In genomic region chr11:100722493-100723028, GRCm38 (mm10) we compare ENCODE assay signal across 11 mouse cellular contexts. TPM values are rescaled to one million over a fixed set of nuclear protein-coding genes. Genes with fewer than 3 reads are reported as not detected.
DNase-seq lines count a peak whose midpoint lies in the region; ATAC-seq and TF ChIP-seq lines count a peak whose summit lies in the region.
"Had no signal": no experiment of that assay in that cellular context is flagged by ENCODE, and none has a peak within 500 bp of the region (broad histone marks: within the 10 kb centered on the region; RNA-seq: fewer than 3 reads in every experiment).

No protein-coding gene starts in this region.

- TF ChIP-seq CTCF in liver, postnatal 0 days (IDR thresholded peaks at IDR 0.05; ENCODE audit: low read depth) = no peak

- H3K9ac ChIP-seq in intestine, embryonic 16.5 days (ENCODE audit: low read depth, low read length) = no peak overlapping the region; the same call in 1 of the 2 replicates
- H3K9ac ChIP-seq in liver, postnatal 0 days (replicated peaks) = no peak overlapping the region; the same call in 1 of the 2 replicates

- H3K9me3 ChIP-seq in heart, embryonic 10.5 days = no peaks in the 10 kb centered on the region
- H3K9me3 ChIP-seq in megakaryocyte, embryonic 14.5 days = no peaks in the 10 kb centered on the region
- H3K9me3 ChIP-seq in intestine, embryonic 16.5 days (ENCODE audit: control insufficient read depth, low read length) = no peaks in the 10 kb centered on the region
- H3K9me3 ChIP-seq in liver, postnatal 0 days (ENCODE audit: low read length) = no peaks in the 10 kb centered on the region

- no peak for TF ChIP-seq EP300 in liver, postnatal 0 days (IDR thresholded peaks at IDR 0.05; ENCODE audit: low read depth)

- H3K4me3 ChIP-seq in heart, embryonic 10.5 days = 0 out of 2 replicates have a peak overlapping the region, but pooled peaks have one; percentile 12
- H3K4me3 ChIP-seq in megakaryocyte, embryonic 14.5 days (replicated peaks) = peak overlapping the region; percentile 79
- no peak overlapping the region for H3K4me3 ChIP-seq in intestine, embryonic 16.5 days (ENCODE audit: low read length)
- no peak overlapping the region for H3K4me3 ChIP-seq in liver, postnatal 0 days (ENCODE audit: low read depth, low read length)

- intact Hi-C loops in left cerebral cortex, postnatal 36 days (cut with DNase I) = no loop called here

- 41% methylated on average over 2 of the region's 2 CpGs for WGBS in heart, embryonic 10.5 days
- WGBS in intestine, embryonic 16.5 days = 33% methylated on average over 2 of the region's 2 CpGs
- 37% methylated on average over 2 of the region's 2 CpGs for WGBS in liver, postnatal 0 days (ENCODE audit: insufficient replicate concordance)

- H3K27me3 ChIP-seq in heart, embryonic 10.5 days (ENCODE audit: insufficient read depth, poor library complexity, severe bottlenecking) = no peaks in the 10 kb centered on the region
- no peaks in the 10 kb centered on the region for H3K27me3 ChIP-seq in megakaryocyte, embryonic 14.5 days (replicated peaks)
- H3K27me3 ChIP-seq in intestine, embryonic 16.5 days (replicated peaks; ENCODE audit: control insufficient read depth, insufficient read depth, low read length) = no peaks in the 10 kb centered on the region
- H3K27me3 ChIP-seq in liver, postnatal 0 days (ENCODE audit: insufficient read depth, low read length) = no peaks in the 10 kb centered on the region

- DNase-seq in heart, embryonic 10.5 days (ENCODE audit: low spot score) = no peak
- DNase-seq in heart, postnatal 4 days = no peak
- no peak for DNase-seq in liver, postnatal 0 days
- no peak for DNase-seq in cerebellum, adult 18-20 months
- no peak for DNase-seq in left cerebral cortex, postnatal 36 days (ENCODE audit: low spot score in 2 of 2)

- H3K36me3 ChIP-seq in heart, embryonic 10.5 days = peaks cover 25% of the 10 kb centered on the region
- peaks cover 60% of the 10 kb centered on the region for H3K36me3 ChIP-seq in megakaryocyte, embryonic 14.5 days (replicated peaks; ENCODE audit: low read length)
- peaks cover 3% of the 10 kb centered on the region for H3K36me3 ChIP-seq in intestine, embryonic 16.5 days (ENCODE audit: control insufficient read depth, insufficient read depth, low read length)
- H3K36me3 ChIP-seq in liver, postnatal 0 days (replicated peaks; ENCODE audit: insufficient read depth, low read length) = peaks cover 22% of the 10 kb centered on the region

- ATAC-seq in megakaryocyte, adult 5-6 weeks (ENCODE audit: poor library complexity, severe bottlenecking) = no peak
- peak; percentile 70 for ATAC-seq in intestine, embryonic 16.5 days
- no peak for ATAC-seq in liver, postnatal 0 days
- ATAC-seq: midbrain, embryonic 16.5 days had no signal

- H3K4me1 ChIP-seq in heart, embryonic 10.5 days = peaks cover 53% of the 10 kb centered on the region
- H3K4me1 ChIP-seq in megakaryocyte, embryonic 14.5 days = peaks cover 94% of the 10 kb centered on the region
- peaks cover 46% of the 10 kb centered on the region for H3K4me1 ChIP-seq in intestine, embryonic 16.5 days (ENCODE audit: control insufficient read depth, insufficient read depth, low read length)
- peaks cover 59% of the 10 kb centered on the region for H3K4me1 ChIP-seq in liver, postnatal 0 days (ENCODE audit: insufficient read depth)

- peak overlapping the region; percentile 56 for H3K27ac ChIP-seq in heart, embryonic 10.5 days
- H3K27ac ChIP-seq in intestine, embryonic 16.5 days (ENCODE audit: low read length) = peak overlapping the region; percentile 71
- H3K27ac ChIP-seq in liver, postnatal 0 days (ENCODE audit: low read depth) = peak overlapping the region; percentile 64

- H3K4me2 ChIP-seq in intestine, embryonic 16.5 days (ENCODE audit: low read depth, low read length) = no peak overlapping the region
- peak overlapping the region; percentile 27 for H3K4me2 ChIP-seq in liver, postnatal 0 days (ENCODE audit: low read depth, low read length)

RNA-seq across cellular contexts. Expression of gene Hspb9, which starts 8.9 kb away (rescaled TPM):
- 0.19 and 0.34 TPM in 2 replicates for polyA plus RNA-seq in heart, embryonic 10.5 days (2016; fragmentation: Nextera tagmentation; extraction: Ambion mirVana)
- total RNA-seq in heart, postnatal 4 days (2021) = not detected
- 0.54 TPM in 1 of 2 replicates, not detected in the other for polyA plus RNA-seq in megakaryocyte, embryonic 14.5 days (2012; ENCODE audit: insufficient read depth, low replicate concordance)
- total RNA-seq in megakaryocyte, adult 5-6 weeks (2015) = not detected in 2 replicates
- total RNA-seq in megakaryocyte, adult 5-6 weeks (2017) = 0.65 TPM in 1 of 2 replicates, not detected in the other
- polyA plus RNA-seq in intestine, embryonic 16.5 days (2015; fragmentation: Nextera tagmentation; extraction: Ambion mirVana) = 0.29 TPM in 1 of 2 replicates, not detected in the other
- polyA plus RNA-seq in liver, postnatal 0 days (2015; fragmentation: Nextera tagmentation; extraction: Ambion mirVana) = 0.35 and 0.40 TPM in 2 replicates
- total RNA-seq in left cerebral cortex, postnatal 36 days (2021) = not detected
- total RNA-seq: gastrocnemius, postnatal 4 days; left cerebral cortex, postnatal 10 days had no signal
- polyA plus RNA-seq: midbrain, embryonic 16.5 days had no signal

RNA-seq across cellular contexts. Expression of gene Kat2a, which starts 10.3 kb away (rescaled TPM):
- 52.0 and 59.8 TPM in 2 replicates for polyA plus RNA-seq in heart, embryonic 10.5 days (2016; fragmentation: Nextera tagmentation; extraction: Ambion mirVana)
- 10 to 100 TPM; 17.5 to 18.0 TPM for total RNA-seq in heart, postnatal 4 days (2021)
- polyA plus RNA-seq in megakaryocyte, embryonic 14.5 days (2012; ENCODE audit: insufficient read depth, low replicate concordance) = 30.5 and 34.7 TPM in 2 replicates
- total RNA-seq in megakaryocyte, adult 5-6 weeks (2015) = 11.0 and 11.5 TPM in 2 replicates
- 8.7 and 9.0 TPM in 2 replicates for total RNA-seq in megakaryocyte, adult 5-6 weeks (2017)
- 38.7 and 40.7 TPM in 2 replicates for polyA plus RNA-seq in intestine, embryonic 16.5 days (2015; fragmentation: Nextera tagmentation; extraction: Ambion mirVana)
- polyA plus RNA-seq in liver, postnatal 0 days (2015; fragmentation: Nextera tagmentation; extraction: Ambion mirVana) = 8.5 and 9.2 TPM in 2 replicates
- total RNA-seq in left cerebral cortex, postnatal 36 days (2021) = 10 to 100 TPM; 63.1 to 65.4 TPM

RNA-seq across cellular contexts. Expression of gene Rab5c, which starts 15.5 kb away (rescaled TPM):
- 13.7 and 13.9 TPM in 2 replicates for polyA plus RNA-seq in heart, embryonic 10.5 days (2016; fragmentation: Nextera tagmentation; extraction: Ambion mirVana)
- total RNA-seq in heart, postnatal 4 days (2021) = 10 to 100 TPM; 78.8 to 83.6 TPM
- polyA plus RNA-seq in megakaryocyte, embryonic 14.5 days (2012; ENCODE audit: insufficient read depth, low replicate concordance) = 502 and 744 TPM in 2 replicates
- 167 and 170 TPM in 2 replicates for total RNA-seq in megakaryocyte, adult 5-6 weeks (2015)
- 136 and 142 TPM in 2 replicates for total RNA-seq in megakaryocyte, adult 5-6 weeks (2017)
- polyA plus RNA-seq in intestine, embryonic 16.5 days (2015; fragmentation: Nextera tagmentation; extraction: Ambion mirVana) = 41.1 and 41.6 TPM in 2 replicates
- 16.6 and 17.0 TPM in 2 replicates for polyA plus RNA-seq in liver, postnatal 0 days (2015; fragmentation: Nextera tagmentation; extraction: Ambion mirVana)
- 100 to 1,000 TPM; 138 to 156 TPM for total RNA-seq in left cerebral cortex, postnatal 36 days (2021)

RNA-seq across cellular contexts. Expression of gene Dhx58, which starts 18.5 kb away (rescaled TPM):
- 1.1 and 2.4 TPM in 2 replicates for polyA plus RNA-seq in heart, embryonic 10.5 days (2016; fragmentation: Nextera tagmentation; extraction: Ambion mirVana)
- under 1 TPM; 0.62 to 0.83 TPM for total RNA-seq in heart, postnatal 4 days (2021)
- polyA plus RNA-seq in megakaryocyte, embryonic 14.5 days (2012; ENCODE audit: insufficient read depth, low replicate concordance) = 9.2 TPM in 1 of 2 replicates, not detected in the other
- total RNA-seq in megakaryocyte, adult 5-6 weeks (2015) = 23.7 and 24.9 TPM in 2 replicates
- 36.9 and 50.9 TPM in 2 replicates for total RNA-seq in megakaryocyte, adult 5-6 weeks (2017)
- 3.4 TPM in 2 replicates for polyA plus RNA-seq in intestine, embryonic 16.5 days (2015; fragmentation: Nextera tagmentation; extraction: Ambion mirVana)
- polyA plus RNA-seq in liver, postnatal 0 days (2015; fragmentation: Nextera tagmentation; extraction: Ambion mirVana) = 3.9 and 4.5 TPM in 2 replicates
- total RNA-seq in left cerebral cortex, postnatal 36 days (2021) = 1 to 10 TPM; 2.0 to 2.8 TPM

RNA-seq across cellular contexts. Expression of gene Zfp385c, which starts 30.3 kb away (rescaled TPM):
- polyA plus RNA-seq in heart, embryonic 10.5 days (2016; fragmentation: Nextera tagmentation; extraction: Ambion mirVana) = 0.23 and 0.27 TPM in 2 replicates
- total RNA-seq in heart, postnatal 4 days (2021) = under 1 TPM; 0.56 to 0.60 TPM
- 0.39 TPM in 1 of 2 replicates, not detected in the other for polyA plus RNA-seq in megakaryocyte, embryonic 14.5 days (2012; ENCODE audit: insufficient read depth, low replicate concordance)
- not detected in 2 replicates for total RNA-seq in megakaryocyte, adult 5-6 weeks (2015)
- total RNA-seq in megakaryocyte, adult 5-6 weeks (2017) = not detected in 2 replicates
- polyA plus RNA-seq in intestine, embryonic 16.5 days (2015; fragmentation: Nextera tagmentation; extraction: Ambion mirVana) = 0.20 and 0.31 TPM in 2 replicates
- polyA plus RNA-seq in liver, postnatal 0 days (2015; fragmentation: Nextera tagmentation; extraction: Ambion mirVana) = not detected in 2 replicates
- under 1 TPM; 0.39 to 0.47 TPM for total RNA-seq in left cerebral cortex, postnatal 36 days (2021)

Comparison
In these comparisons a context has a peak if more than half of its experiments do, and no peak if none do; other contexts are left out.
1. H3K4me3 ChIP-seq: peak in heart, embryonic 10.5 days (single experiment) and megakaryocyte, embryonic 14.5 days (single experiment); none in intestine, embryonic 16.5 days (single experiment) and liver, postnatal 0 days (single experiment).
2. RNA of gene Rab5c, which starts 15.5 kb away (polyA plus RNA-seq): 502 to 744 TPM in megakaryocyte, embryonic 14.5 days; 41.1 to 41.6 TPM in intestine, embryonic 16.5 days, 16.6 to 17.0 TPM in liver, postnatal 0 days and 13.7 to 13.9 TPM in heart, embryonic 10.5 days; every median in the first group is over 10 times any median in the second.
3. Peak in every context shown above with its lines, with median percentiles within 50 percentile points of each other: H3K27ac ChIP-seq.